Mouse (Mus musculus) retina, postnatal 1 day (tissue): ENCODE measurements around the gene Lyve1.

Experiments
- DNase-seq: peaks from one replicate; pipeline ENCODE4 v3.0.0-alpha.2; 2012

Gene Lyve1

GRCm38 (mm10) chr7:110808962-110809361 lies 54.1 kb downstream of the Lyve1 start:
- DNase-seq, result no peak

DNA sequence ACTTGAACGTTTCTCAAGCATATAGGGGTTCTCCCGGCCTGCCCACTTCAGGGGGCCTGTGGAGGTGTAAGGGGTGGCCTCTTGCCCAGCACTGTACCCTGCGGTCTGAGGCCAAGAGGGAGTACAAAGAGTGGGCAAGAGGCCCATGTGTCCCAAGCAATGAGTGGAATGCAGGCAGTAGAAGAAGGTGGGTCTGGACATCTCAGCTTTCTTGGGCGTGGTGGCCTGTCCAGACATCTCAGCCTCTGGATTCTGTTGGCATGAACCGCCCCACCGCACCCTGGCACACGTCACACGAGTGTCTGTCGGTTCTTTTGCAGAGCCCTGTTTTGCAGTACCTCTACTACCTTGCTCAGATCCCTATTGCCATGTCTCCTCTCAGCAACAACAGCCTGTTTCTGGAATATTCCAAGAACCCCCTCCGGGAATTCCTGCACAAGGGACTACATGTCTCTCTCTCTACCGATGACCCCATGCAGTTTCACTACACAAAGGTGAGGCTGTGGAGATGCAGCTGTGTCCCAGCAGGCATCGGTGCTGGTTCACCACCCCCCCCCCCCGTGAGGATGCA lies 55.5 kb downstream of the Lyve1 start:
- no peak for DNase-seq

DNA sequence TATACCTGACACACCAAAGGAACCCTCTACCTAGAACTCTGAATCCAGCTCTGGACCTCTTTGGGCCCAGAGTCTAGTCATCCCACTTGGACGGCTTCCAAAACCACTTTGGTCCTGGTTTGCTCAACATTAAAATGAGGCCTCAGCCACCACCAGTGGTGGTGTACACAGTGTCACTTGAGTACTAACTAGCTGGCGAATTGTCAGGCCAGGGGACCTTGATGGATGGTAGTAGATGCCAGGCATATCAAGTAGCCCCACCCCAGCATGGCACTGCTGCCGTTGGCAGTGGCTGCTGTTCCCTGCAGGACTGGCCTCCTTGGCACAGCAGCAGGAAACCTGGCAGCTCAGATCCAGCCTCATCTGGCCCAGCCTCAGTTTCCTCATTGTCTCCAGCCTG lies 58.8 kb downstream of the Lyve1 start:
- no peak for DNase-seq

GRCm38 (mm10) chr7:110803131-110803530 lies 59.9 kb downstream of the Lyve1 start:
- no peak for DNase-seq

- peak; percentile 80 for DNase-seq
Measured at GRCm38 (mm10) chr7:110801028-110801427, 62.0 kb downstream of the Lyve1 start.
